Mouse (Mus musculus) heart, postnatal 14 days (tissue): ENCODE data around the gene Cotl1. TPM values are rescaled to one million over a fixed set of nuclear protein-coding genes. Genes with fewer than 3 reads are reported as not detected.
A peak's percentile ranks its signal among the peaks of the same experiment; 100 is the strongest.
"Not testable (repeated sequence)": the region's sequence is repeated elsewhere in the genome, so short reads cannot be mapped to it uniquely, and the experiment has no call there.

Source experiments
- DNase-seq, 2 experiments: peaks; one replicate each; pipeline ENCODE4 v3.0.0; 2021 to 2022
- intact Hi-C: fragments of 180-260 bp; cut with DNase I; formaldehyde crosslinking; loops from one replicate; pipeline ENCODE4 v1.15.1; 2025
- long read RNA-seq, 2 experiments: library from polyadenylated mRNA; stranded (forward); transcript quantifications; one replicate each; pipeline ENCODE4 v2.0.0; 2021
- total RNA-seq, 2 experiments: library from RNA; stranded (reverse); gene quantifications; 2 replicates each; pipeline ENCODE4 v1.2.3; 2021

The Cotl1 gene
- 10 to 100 TPM; 26.1 to 29.3 TPM for total RNA-seq
- long read RNA-seq, experiment 1, transcript Cotl1-201 (4 exons, 1,596 nt): major isoform, 26 of 26 reads
- long read RNA-seq, experiment 1, partial matches to known transcripts: 0 of 26 reads
- long read RNA-seq, experiment 1, other reads (novel, unspliced or antisense): 0 of 26 reads
- long read RNA-seq, experiment 2, transcript Cotl1-201 (4 exons, 1,596 nt): major isoform, 12 of 14 reads
- long read RNA-seq, experiment 2, partial matches to known transcripts: 0 of 14 reads
- long read RNA-seq, experiment 2, other reads (novel, unspliced or antisense): 2 of 14 reads

DNA sequence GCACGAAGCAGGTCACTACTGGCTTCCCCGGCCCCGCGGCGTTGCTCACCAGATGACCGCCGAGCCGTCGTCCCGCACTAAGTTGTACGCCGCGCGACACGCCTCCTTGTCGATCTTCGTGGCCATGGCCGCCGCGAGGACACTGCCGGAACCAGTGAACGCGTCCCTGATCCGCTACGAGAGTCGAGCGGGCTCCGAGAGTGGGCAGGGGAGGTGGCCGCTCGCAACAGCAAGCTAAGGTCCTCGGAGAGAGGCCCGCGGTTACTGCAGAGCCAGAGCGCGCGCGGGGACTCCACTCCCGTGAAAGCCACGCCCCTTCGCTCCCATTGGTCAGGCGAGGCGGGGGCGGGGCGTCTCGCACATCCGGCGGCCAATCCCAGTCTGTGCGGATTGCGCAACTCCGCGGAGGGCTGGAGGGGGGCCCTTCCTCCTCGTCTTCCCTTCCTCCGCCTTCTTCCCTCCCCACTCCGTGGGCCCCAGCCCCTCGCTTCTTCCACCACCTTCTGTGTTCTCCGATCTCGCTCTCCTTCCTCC lies at the start of gene Cotl1:
Gene Cotl1, minus strand, starts transcription at position 270 of the 534 bp plus-strand sequence.
- intact Hi-C loops: no loop called here

DNA sequence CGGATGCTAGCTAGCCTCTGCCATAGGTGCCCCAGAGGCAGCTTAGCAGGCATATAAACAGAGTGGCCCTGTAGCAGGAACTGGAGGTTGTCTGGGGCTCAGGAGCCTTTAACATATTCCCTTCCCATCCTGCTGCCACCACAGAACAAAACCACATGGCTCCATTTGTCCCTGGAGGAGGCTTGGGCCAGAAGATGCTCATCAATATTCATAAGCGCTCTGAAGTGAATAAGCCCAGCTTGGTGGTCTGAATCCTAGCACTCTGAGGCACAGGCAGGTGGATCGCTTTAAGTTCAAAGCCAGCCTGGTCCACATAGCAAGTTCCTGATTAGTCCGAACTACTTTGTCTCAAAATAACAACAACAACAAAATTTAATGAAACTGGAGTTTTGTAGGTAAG lies 47.7 kb upstream of the Cotl1 start:
- intact Hi-C loops: loop anchor here (5.0 kb wide), 1 partner anchor 39 kb away; no protein-coding TSS in a partner anchor
- no peak for DNase-seq

More for the DNA sequence above, at the start of gene Cotl1:
- peak; percentile 99 for DNase-seq

DNA sequence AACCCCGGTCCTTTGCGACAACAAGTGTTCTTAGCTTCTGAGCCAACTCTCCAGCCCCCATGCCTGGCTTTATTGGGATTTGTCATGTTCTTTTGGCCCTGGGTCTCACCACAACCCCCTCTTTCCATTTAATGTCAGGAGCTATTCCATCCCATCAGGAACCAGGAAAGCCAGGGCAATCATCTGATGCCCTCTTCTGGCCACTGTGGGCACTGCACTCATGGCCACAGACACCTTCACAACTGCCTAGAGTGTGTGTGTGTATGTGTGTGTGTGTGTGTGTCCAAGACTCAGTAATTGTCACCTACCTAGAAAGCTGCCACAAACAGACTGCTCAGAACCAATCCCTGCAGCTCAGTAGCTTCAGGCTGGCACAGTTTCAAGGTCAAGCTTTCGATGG lies 46.8 kb upstream of the Cotl1 start:
- peak; percentile 28 to 52 for DNase-seq
- intact Hi-C loops: loop anchor here (5.0 kb wide), 1 partner anchor 40 kb away; no protein-coding TSS in a partner anchor

DNA sequence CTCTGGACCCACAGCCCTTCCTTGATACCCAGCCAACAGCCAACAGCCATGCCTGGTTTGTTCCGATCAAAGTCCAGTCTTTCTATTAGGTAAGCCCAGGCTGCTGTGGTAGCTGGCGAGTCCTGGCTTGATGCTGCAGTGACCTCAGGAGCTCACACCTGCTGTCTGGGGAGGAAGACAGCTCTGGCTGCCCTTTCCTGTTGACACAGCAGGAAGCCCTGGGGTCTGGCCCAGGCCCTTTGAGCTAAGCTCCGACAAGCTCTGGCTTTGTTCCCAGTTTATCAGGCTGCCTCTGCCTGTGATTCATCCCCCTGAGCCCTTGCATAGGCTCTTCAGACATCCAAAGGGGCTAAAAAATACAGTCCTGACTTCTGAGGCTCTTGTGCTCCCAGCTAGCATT lies 45.3 kb upstream of the Cotl1 start:
- DNase-seq: peak; percentile 35 to 53
- intact Hi-C loops: loop anchor here (5.0 kb wide), 1 partner anchor 42 kb away; no protein-coding TSS in a partner anchor

DNA sequence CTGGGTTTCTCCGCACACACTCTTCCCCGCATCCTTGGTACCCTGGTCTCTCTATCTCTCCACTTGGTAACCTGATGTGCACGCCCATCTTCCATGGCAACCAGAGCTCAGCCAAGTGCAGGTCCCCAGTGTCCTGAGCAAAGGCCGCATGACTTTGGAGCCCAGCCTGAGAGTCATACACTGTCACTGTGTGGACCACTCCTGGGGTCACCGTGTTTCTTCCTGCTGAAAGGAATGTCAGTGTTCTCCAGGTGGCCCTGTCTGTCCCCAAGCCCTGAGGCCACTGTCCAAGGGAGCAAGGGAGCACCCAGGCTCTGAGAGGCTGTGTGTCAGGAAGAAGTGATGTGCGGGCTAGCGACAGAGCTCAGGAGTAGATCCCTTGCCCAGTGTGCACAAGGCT lies 42.9 kb upstream of the Cotl1 start:
- intact Hi-C loops: no loop called here
- DNase-seq: no peak

DNA sequence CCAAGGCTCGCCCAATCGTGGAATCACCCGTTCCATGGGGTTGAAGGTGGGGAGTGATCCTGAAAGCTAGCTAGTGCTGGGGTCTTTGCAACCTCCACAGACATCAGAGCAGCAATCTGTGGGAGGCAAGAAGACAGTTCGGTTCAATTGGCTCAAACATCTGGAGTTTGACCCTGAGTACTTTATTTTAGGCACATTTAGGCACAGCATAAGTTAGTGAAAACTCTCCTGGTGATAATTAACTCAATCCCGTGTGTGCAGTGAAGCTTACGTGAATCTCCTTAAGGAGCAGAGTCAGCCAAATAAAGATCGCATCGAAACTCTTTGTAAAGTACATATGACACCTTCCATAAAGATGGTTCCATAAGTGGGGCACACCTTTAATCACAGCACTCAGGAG lies 41.6 kb upstream of the Cotl1 start:
- intact Hi-C loops: no loop called here
- no peak for DNase-seq

DNA sequence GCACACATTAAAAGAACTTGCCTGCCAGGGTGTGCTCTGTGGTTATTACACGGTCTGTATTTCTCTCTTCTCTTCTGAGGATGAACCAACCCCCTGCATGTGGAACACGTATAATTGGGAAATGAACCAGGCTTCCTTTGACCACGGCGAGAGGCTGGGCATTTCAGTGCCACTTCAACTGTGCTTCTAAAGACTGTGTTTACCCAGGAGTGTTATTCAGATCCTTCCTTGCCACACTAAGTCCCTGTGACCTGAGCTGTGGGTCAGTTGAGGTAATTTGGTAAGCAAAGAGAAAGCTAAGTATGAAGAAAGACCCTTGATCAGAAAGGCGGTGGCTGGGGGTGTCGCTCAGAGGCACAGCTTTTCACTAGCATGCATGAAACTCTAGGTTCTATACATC lies 41.0 kb upstream of the Cotl1 start:
- DNase-seq: no peak
- intact Hi-C loops: no loop called here

DNA sequence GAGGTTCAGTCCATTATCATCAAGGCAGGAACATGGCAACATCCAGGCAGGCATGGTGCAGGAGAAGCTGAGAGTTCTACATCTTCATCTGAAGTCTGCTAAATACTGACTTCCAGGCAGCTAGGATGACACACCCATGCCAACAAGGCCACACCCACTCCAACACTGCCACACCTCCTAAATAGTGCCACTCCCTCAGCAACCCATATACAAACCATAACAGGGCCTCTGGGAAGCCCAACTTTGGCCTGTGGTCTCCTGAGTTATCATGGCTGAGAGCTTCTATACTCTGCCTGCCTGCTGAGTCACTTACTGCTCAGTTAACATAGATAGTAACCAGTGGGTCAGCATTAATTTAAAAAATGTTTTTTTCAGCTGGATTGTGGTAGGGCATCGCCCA lies 32.8 kb upstream of the Cotl1 start:
- DNase-seq: no peak
- intact Hi-C loops: no loop called here

DNA sequence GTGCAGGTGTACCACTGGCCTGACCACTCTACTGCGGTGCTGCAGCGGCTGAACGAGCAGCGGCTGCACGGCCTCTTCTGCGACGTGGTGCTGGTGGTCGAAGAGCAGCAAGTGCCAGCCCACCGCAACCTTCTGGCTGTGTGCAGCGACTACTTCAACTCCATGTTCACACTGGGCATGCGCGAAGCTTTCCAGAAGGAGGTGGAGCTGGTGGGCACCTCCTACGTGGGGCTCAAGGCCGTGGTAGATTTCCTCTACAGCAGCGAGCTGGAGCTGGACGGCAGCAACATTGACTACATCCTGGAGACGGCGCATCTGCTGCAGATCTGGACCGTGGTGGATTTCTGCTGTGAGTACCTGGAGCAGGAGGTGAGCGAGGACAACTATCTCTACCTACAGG lies 29.3 kb upstream of the Cotl1 start:
- no peak for DNase-seq
- intact Hi-C loops: no loop called here

DNA sequence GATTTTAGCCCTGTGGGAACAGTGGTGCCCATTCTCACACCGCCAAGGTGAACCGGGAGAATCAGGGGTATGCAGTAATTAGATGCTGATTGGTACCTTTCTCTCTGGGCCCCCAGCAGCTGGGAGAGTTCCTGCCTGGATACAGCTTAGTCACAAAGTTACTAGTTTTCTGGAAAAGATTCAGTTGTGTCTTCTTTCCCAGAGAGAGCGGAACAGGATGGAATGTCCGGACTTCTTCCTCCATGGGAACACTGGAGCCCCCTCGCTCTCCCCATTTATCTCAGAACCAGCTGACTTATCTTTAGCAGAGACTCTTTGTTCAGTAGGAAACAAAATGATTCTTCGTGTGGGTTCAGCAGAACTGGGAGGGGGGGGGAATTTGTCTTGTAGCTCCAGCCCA lies 22.4 kb upstream of the Cotl1 start:
- no peak for DNase-seq
- intact Hi-C loops: no loop called here

DNA sequence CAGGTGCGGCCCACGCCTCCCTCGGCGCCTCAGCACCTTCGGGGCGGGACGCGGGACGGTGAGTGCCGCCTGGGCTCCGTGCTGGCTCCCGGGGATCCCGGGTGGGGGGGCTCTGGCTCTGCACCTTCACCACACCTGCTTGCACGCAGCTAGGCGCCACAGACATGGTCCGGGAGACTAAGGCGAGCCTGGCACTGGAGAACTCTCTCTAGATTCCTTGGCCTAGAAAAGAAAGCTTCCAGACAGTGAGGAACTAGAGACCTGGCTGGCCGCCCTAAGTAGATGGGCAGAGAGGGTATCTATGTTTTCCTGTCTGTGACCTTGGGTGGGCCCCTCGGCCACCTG lies 22.0 kb upstream of the Cotl1 start:
- intact Hi-C loops: no loop called here
- no peak for DNase-seq

DNA sequence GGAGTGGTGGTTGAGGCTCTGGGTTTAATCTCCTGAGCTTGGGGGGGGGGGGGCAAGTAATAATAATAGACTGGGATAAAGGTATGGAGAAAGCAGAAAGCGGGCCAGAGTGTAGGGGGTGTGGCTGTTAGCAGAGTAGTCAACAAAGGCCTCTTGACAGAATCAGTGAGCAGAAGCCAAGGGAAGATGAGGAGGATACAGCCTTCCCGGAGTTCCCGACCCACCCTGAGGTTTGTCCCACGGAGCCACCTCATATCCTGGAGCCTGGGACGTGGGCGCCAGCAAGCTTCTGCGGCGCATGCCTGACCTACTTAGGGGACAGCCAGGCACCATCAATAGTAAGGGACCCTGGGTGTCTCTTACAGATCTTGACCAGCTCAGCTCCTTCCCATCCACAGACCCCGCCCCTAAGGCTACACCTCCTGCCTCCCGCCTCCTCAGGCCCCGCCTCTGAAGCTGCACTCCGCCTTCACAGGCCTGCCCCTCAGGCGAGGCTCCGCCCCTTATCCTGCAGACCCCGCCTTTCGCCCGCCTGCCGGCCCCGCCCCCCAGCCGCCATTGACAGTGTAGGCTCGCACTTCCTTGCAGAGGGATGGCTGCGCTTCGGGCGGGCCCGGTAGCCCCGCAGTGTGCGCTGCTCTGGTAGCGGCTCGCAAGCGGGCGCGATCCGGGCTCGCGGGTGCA lies 21.5 kb upstream of the Cotl1 start, which contains the start of gene Klhl36:
Gene Klhl36, plus strand, starts transcription at position 561 of the 684 bp plus-strand sequence.
- peak; percentile 96 to 98 for DNase-seq
- intact Hi-C loops: no loop called here

DNA sequence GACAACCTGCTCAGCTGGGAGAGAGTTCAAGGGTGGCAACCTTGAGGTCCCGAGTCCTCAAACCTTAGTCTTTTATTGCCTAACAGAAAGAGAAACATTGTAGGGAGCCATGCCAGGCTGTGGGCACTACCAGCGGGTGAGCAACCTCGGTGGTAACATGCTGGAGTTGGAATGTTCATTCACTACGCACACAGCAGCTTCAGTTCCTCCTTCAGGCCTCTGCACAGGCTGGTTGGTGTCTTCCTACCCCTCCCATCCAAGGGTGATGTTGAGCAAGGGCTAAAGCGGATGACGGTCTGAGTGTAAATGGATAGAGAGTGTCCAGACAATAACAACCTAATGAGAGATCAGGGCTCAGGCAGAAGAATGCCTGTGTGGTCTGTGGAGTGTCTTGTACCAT lies 17.4 kb upstream of the Cotl1 start:
- intact Hi-C loops: loop anchor here (5.0 kb wide), 1 partner anchor 160 kb away; no protein-coding TSS in a partner anchor
- DNase-seq: no peak

DNA sequence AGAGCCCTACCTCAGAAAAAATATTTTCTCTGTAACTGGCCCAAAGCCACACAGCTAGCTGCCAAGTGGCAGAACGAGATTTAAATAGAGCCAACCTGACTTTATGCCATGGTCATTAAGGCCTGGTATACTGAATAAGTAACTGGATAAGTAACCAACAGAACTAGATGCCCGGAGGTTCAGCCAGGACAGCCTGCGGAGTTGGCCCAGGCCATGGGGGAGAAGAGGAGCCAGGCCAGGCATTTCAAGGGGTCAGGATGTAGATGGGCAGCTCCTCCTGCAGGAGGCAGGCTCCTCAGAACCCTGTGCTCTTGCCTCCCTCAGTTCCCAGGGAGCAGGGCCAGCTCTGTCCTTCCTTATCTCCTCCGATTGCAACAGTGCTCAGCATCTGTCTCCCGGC lies 15.3 kb upstream of the Cotl1 start:
- DNase-seq: peak; percentile 28 to 36
- intact Hi-C loops: loop anchor here (5.0 kb wide), 1 partner anchor 158 kb away; no protein-coding TSS in a partner anchor

DNA sequence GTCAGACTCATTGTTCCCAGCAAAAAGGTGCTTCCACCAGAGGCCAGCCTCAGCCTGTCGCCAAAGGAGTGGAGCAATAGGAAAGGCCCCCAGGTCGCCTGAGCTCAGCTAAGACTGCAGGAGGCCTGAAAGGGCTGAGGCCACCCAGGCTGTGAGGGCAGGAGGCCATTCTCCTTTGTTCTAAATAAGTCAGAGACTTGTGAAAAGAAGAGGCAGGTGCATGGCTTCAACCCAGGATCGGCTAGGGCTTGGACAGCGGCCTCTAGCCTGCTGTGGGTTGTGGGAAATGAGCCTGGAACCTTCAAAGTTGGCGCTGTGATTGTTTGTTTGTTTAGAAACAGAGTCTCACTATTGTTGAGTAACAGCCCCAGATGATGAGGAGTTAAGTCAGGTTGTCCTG lies 13.7 kb upstream of the Cotl1 start:
- intact Hi-C loops: no loop called here
- no peak for DNase-seq

DNA sequence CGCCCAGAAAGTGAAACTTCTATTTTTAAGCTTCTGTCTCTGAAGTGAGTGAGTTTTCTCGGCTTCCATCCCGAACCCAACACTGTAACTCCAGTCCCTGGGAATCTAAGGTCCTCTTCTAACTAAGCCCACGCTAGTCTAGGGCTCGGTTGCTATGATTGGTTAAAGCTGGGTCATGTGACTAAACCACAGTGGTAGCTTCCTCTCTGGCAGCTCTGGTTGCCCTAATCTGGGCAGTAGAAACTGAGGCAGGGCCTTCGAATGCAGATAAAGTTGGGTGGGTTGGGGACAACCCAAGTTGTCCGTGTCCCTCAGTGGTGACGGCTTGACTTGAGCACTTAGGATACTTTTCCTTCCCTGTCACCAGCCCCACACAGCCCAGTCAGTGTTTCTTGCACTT lies 13.2 kb upstream of the Cotl1 start:
- no peak for DNase-seq
- intact Hi-C loops: no loop called here

DNA sequence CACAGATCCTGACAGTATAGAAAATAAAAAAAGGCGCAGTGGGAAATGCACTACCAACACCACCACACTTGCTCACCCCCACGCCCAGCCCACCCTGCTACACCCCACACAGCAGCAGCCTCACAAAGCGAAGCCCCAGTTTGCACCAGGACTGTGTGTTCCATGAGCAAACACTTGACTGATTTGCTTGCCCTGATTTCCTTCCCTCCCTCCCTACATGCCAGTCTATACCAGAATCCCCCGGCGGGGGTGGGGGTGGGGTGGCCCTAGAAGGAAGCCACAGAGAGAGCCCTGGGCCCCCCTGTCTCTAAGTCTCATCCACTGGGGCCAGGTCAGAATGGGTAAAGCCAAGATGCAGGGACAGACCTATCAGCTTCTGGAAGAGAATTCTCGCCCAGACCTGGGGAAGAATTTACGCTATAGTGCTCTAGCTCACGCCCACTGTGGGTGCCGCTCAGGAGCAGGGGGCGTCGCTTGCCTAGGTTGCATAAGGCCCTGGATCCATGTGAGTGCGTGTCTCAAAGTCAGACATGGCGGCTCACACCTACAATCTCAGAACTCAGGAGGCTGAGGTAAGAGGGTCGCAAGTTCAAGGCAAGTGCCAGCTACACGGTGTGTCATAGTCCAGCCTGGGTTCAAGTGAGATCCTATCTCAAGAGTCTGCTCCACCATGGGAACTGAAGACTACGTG lies 7.0 kb upstream of the Cotl1 start:
- DNase-seq: no peak
- intact Hi-C loops: no loop called here

DNA sequence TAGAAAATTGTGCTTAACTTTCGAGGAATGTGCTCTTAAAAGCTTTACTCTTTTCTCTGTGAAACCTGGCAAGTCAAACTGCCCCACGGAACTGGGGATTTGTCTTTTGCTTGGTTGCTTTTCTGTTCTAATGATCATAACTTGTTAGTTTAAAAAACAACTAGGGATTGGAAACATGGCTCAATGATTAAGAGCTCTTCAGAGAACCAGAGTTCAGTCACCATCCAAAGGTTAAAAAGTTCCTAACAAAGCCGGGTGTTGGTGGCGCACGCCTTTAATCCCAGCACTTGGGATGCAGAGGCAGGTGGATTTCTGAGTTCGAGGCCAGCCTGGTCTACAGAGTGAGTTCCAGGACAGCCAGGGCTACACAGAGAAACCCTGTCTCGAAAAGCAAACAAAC lies 5.4 kb upstream of the Cotl1 start:
- DNase-seq, intact Hi-C loops: not testable (repeated sequence)

DNA sequence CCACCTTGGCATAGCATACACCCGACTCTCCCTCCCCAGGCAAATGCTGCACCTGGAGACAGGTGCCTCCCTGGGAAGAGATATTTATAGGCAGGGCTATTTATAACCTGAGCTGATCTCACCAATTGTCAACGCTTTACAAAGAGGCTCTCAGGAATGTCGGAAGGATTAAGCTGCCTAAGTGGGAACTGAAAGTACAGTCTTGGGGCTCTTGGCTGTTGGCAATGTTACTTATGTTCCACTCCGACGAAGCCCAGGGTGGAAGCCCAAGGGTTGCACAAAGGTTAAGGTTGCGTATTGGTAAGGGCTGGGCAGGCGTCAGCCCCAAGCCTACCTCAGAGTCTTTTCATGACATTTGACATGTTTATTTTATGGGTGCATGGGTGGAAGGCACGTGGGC lies 4.2 kb upstream of the Cotl1 start:
- DNase-seq: no peak
- intact Hi-C loops: no loop called here

DNA sequence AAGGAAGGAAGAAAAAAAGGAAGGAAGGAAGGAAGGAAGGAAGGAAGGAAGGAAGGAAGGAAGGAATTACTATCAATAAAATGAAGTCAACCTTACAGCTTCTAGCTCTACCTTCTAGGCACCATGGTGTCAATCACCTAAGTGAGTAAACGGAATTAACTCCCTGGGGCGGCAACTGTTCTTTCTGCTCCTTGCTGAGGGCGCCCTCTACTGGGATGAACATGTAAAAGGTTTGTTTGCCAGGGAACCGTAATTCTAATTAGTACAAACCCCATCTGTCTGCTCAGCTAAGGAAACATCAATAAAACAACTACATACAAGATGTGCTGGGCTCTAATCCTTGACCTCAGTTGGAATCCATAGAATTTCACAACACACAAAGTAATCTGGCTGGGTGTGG lies 3.1 kb upstream of the Cotl1 start:
- DNase-seq: peak; percentile 78 to 87
- intact Hi-C loops: loop anchor here (1.0 to 2.0 kb wide), 2 partner anchors 61 to 159 kb away; no protein-coding TSS in a partner anchor

DNA sequence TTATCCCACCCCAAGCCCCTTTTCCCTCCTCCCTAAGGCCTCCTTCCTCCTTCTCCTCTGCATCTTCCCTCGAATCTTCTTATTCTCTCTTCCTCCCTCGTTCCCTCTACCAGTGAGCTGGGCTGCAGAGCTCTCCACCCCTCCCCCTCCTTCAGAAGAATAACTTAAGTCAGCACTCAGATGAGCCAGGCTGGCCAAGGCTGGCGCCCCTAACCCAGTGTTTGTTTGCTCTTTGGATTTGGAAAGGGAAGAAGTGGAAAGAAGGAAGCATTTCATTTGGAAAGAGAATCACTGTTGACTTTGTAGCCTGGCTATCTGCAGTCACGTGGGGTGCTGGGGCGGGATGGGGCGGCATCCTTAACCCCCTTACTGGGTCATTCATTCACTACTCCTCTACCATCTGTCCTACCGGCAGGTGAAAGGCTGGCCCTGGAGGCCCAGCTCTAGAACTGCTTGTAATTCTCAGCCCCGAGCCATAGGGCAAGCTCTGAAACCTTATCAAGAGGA lies 614 bp upstream of the Cotl1 start:
- intact Hi-C loops: no loop called here

More for the DNA sequence above, 614 bp upstream of the Cotl1 start:
- DNase-seq: no peak
